Mouse (Mus musculus): ENCODE measurements around the gene Cox4i2. TPM values are rescaled to one million over a fixed set of nuclear protein-coding genes. Genes with fewer than 3 reads are reported as not detected.

Cox4i2 gene
- total and polyA plus RNA-seq, 2 experiments from 2014 or later = 4.3 to 5.4 TPM

- no peaks in the 10 kb centered on the region for H3K4me1 ChIP-seq (ENCODE audit: insufficient read depth)
- no peak overlapping the region for H3K4me3 ChIP-seq (ENCODE audit: low read depth, low read length)
- peak; percentile 43; the same call in 1 of the 2 replicates for ATAC-seq
- no peaks in the 10 kb centered on the region for H3K9me3 ChIP-seq (ENCODE audit: low read length)
- no peak for TF ChIP-seq CTCF (IDR thresholded peaks at IDR 0.05; ENCODE audit: low read depth)
- H3K27ac ChIP-seq (ENCODE audit: low read depth, low read length) = no peak overlapping the region
- no peak overlapping the region for H3K4me2 ChIP-seq (ENCODE audit: low read depth)
- no peak overlapping the region for H3K9ac ChIP-seq
- H3K27me3 ChIP-seq (ENCODE audit: insufficient read depth, low read length) = no peaks in the 10 kb centered on the region
- H3K36me3 ChIP-seq (ENCODE audit: insufficient read depth) = no peaks in the 10 kb centered on the region
- peak; percentile 60 for DNase-seq
- 42% methylated on average over 2 of the region's 2 CpGs for WGBS
Measured at GRCm38 (mm10) chr2:152757478-152757877, 3.5 kb downstream of the Cox4i2 start.

GRCm38 (mm10) chr2:152758351-152758750, 4.4 kb downstream of the Cox4i2 start:
- Histone ChIP-seq H3K27ac (ENCODE audit: low read depth, low read length) (no peak overlapping the region), H3K4me2 (ENCODE audit: low read depth) (no peak overlapping the region), H3K9me3 (ENCODE audit: low read length) (no peaks in the 10 kb centered on the region), H3K27me3 (ENCODE audit: insufficient read depth, low read length) (no peaks in the 10 kb centered on the region), H3K4me1 (ENCODE audit: insufficient read depth) (no peaks in the 10 kb centered on the region), H3K4me3 (ENCODE audit: low read depth, low read length) (no peak overlapping the region), H3K9ac (no peak overlapping the region), H3K36me3 (ENCODE audit: insufficient read depth) (no peaks in the 10 kb centered on the region)
- ATAC-seq (no peak), DNase-seq (no peak)
- 49% methylated on average over 4 of the region's 4 CpGs for WGBS
- no peak for TF ChIP-seq CTCF (IDR thresholded peaks at IDR 0.05; ENCODE audit: low read depth)

- WGBS = 73% methylated on average over 6 of the region's 6 CpGs
- Histone ChIP-seq H3K9ac (no peak overlapping the region), H3K4me1 (ENCODE audit: insufficient read depth) (no peaks in the 10 kb centered on the region), H3K4me2 (ENCODE audit: low read depth) (no peak overlapping the region), H3K27me3 (ENCODE audit: insufficient read depth, low read length) (no peaks in the 10 kb centered on the region), H3K4me3 (ENCODE audit: low read depth, low read length) (no peak overlapping the region), H3K27ac (ENCODE audit: low read depth, low read length) (no peak overlapping the region), H3K36me3 (ENCODE audit: insufficient read depth) (no peaks in the 10 kb centered on the region), H3K9me3 (ENCODE audit: low read length) (no peaks in the 10 kb centered on the region)
- TF ChIP-seq CTCF (IDR thresholded peaks at IDR 0.05; ENCODE audit: low read depth) = no peak
- ATAC-seq = no peak
- DNase-seq = no peak
Measured at GRCm38 (mm10) chr2:152763310-152763709, 9.3 kb downstream of the Cox4i2 start.

GRCm38 (mm10) chr2:152764172-152765044, 10.4 kb downstream of the Cox4i2 start:
- no peak for TF ChIP-seq CTCF (IDR thresholded peaks at IDR 0.05; ENCODE audit: low read depth)
- Histone ChIP-seq H3K36me3 (ENCODE audit: insufficient read depth) (no peaks in the 10 kb centered on the region), H3K4me2 (ENCODE audit: low read depth) (peak overlapping the region; percentile 0; the same call in 1 of the 2 replicates), H3K27ac (ENCODE audit: low read depth, low read length) (no peak overlapping the region), H3K4me3 (ENCODE audit: low read depth, low read length) (no peak overlapping the region), H3K4me1 (ENCODE audit: insufficient read depth) (no peaks in the 10 kb centered on the region), H3K9me3 (ENCODE audit: low read length) (no peaks in the 10 kb centered on the region), H3K9ac (no peak overlapping the region), H3K27me3 (ENCODE audit: insufficient read depth, low read length) (no peaks in the 10 kb centered on the region)
- DNase-seq (no peak), ATAC-seq (peak; percentile 23)
- WGBS = 5% methylated on average over 14 of the region's 14 CpGs

GRCm38 (mm10) chr2:152765045-152765674, 11.2 kb downstream of the Cox4i2 start:
- no peak overlapping the region for H3K4me3 ChIP-seq (ENCODE audit: low read depth, low read length)
- H3K4me2 ChIP-seq (ENCODE audit: low read depth) = peak overlapping the region; percentile 0; the same call in 1 of the 2 replicates
- no peak overlapping the region for H3K9ac ChIP-seq
- no peaks in the 10 kb centered on the region for H3K36me3 ChIP-seq (ENCODE audit: insufficient read depth)
- ATAC-seq (no peak), DNase-seq (no peak)
- no peak for TF ChIP-seq CTCF (IDR thresholded peaks at IDR 0.05; ENCODE audit: low read depth)
- H3K9me3 ChIP-seq (ENCODE audit: low read length) = no peaks in the 10 kb centered on the region
- H3K27me3 ChIP-seq (ENCODE audit: insufficient read depth, low read length) = no peaks in the 10 kb centered on the region
- no peak overlapping the region for H3K27ac ChIP-seq (ENCODE audit: low read depth, low read length)
- 24% methylated on average over 7 of the region's 7 CpGs for WGBS
- H3K4me1 ChIP-seq (ENCODE audit: insufficient read depth) = no peaks in the 10 kb centered on the region

- Histone ChIP-seq H3K4me2 (ENCODE audit: low read depth) (no peak overlapping the region), H3K27ac (ENCODE audit: low read depth, low read length) (no peak overlapping the region), H3K4me3 (ENCODE audit: low read depth, low read length) (no peak overlapping the region), H3K27me3 (ENCODE audit: insufficient read depth, low read length) (no peaks in the 10 kb centered on the region), H3K9me3 (ENCODE audit: low read length) (no peaks in the 10 kb centered on the region), H3K36me3 (ENCODE audit: insufficient read depth) (no peaks in the 10 kb centered on the region), H3K9ac (no peak overlapping the region), H3K4me1 (ENCODE audit: insufficient read depth) (no peaks in the 10 kb centered on the region)
- DNase-seq (peak; percentile 67), ATAC-seq (peak; percentile 50)
- TF ChIP-seq CTCF (IDR thresholded peaks at IDR 0.05; ENCODE audit: low read depth) = peak; percentile 84
- WGBS = 22% methylated on average over 25 of the region's 25 CpGs
Measured at GRCm38 (mm10) chr2:152766387-152767123, 12.6 kb downstream of the Cox4i2 start.
